Mouse (Mus musculus) adipose tissue, adult 10 weeks (tissue): Measurements from ENCODE around the gene Nrxn3. TPM values are rescaled to one million over a fixed set of nuclear protein-coding genes. Genes with fewer than 3 reads are reported as not detected.

Source experiments
- polyA plus RNA-seq: library from polyadenylated mRNA; stranded (reverse); fragments of 350-450 nt; fragmentation: Illumina TruSeq; extraction: RNeasy Lipid Tissue Mini Kit (QIAGEN cat#74804); gene quantifications from one replicate; pipeline ENCODE4 v1.2.3, GENCODE M21; 2014; ENCODE audit warnings: low read depth, low replicate concordance

Nrxn3 gene
- polyA plus RNA-seq: 0.19 TPM

GRCm38 (mm10) chr12:88722691-88723070 is at the start of gene Nrxn3:
TSS of gene Nrxn3 (plus strand) at chr12:88722876.

